Mouse (Mus musculus) CH12.LX (cell line): Measurements from ENCODE around the gene Rho. TPM values are rescaled to one million over a fixed set of nuclear protein-coding genes. Genes with fewer than 3 reads are reported as not detected.

ENCODE experiments used
- DNase-seq: peaks from one replicate; pipeline ENCODE4 v3.0.0-alpha.2; 2013; ENCODE audit errors: extremely low read depth
- H3K27ac ChIP-seq: 2 replicates; pipeline ENCODE4 v1.5.1; 2012; ENCODE audit warnings: low read depth, mild to moderate bottlenecking, control low read depth, moderate library complexity; ENCODE audit not compliant: insufficient read depth
- H3K27me3 ChIP-seq: replicated peaks from 2 replicates; pipeline ENCODE3; 2012; ENCODE audit warnings: inconsistent platforms
- H3K36me3 ChIP-seq, 2 experiments: replicated peaks in 1 of 2; 2 replicates each; pipeline versions ENCODE3 to v1.6.1; 2012; ENCODE audit warnings: inconsistent platforms in 1 of 2, low read length in 1 of 2, mild to moderate bottlenecking in 1 of 2, mixed read lengths in 1 of 2, moderate library complexity in 1 of 2; ENCODE audit not compliant: control insufficient read depth in 1 of 2, insufficient read depth in 1 of 2
- H3K4me1 ChIP-seq, 2 experiments: 2 replicates each; pipeline ENCODE4 v1.6.1; 2012; ENCODE audit warnings: inconsistent platforms in 1 of 2, moderate library complexity in 1 of 2; ENCODE audit not compliant: insufficient read depth in 2 of 2, control insufficient read depth in 1 of 2
- H3K4me2 ChIP-seq: 2 replicates; pipeline ENCODE4 v1.6.1; 2012; ENCODE audit warnings: low read depth, mild to moderate bottlenecking, control low read depth; ENCODE audit not compliant: poor library complexity, insufficient read depth, severe bottlenecking
- H3K4me3 ChIP-seq, 3 experiments: fragments of 150-350 bp in 1 of 3; sonication (generic) in 1 of 3; replicated peaks in 1 of 3; 2 replicates each; pipeline versions ENCODE3 to v1.5.1; 2011 to 2012; ENCODE audit warnings: low read depth in 2 of 3, low read length in 2 of 3, mild to moderate bottlenecking in 2 of 3, moderate library complexity in 2 of 3, control low read depth in 1 of 3, improper control_type of control experiment in 1 of 3, inconsistent platforms in 1 of 3, mixed read lengths in 1 of 3; ENCODE audit not compliant: poor library complexity in 1 of 3
- H3K79me2 ChIP-seq: replicated peaks from 2 replicates; pipeline ENCODE4 v1.6.1; 2012; ENCODE audit warnings: mild to moderate bottlenecking, moderate library complexity; ENCODE audit not compliant: control insufficient read depth, poor library complexity, insufficient read depth, severe bottlenecking; ENCODE audit errors: extremely low read depth
- H3K9ac ChIP-seq: 2 replicates; pipeline ENCODE4 v1.6.1; 2012; ENCODE audit warnings: low read depth, mild to moderate bottlenecking, control low read depth, moderate library complexity; ENCODE audit not compliant: insufficient read depth
- H3K9me3 ChIP-seq: replicated peaks from 2 replicates; pipeline ENCODE3; 2012; ENCODE audit warnings: low read length, inconsistent platforms, mixed read lengths
- BHLHE40 ChIP-seq: IDR thresholded peaks from 2 replicates; pipeline ENCODE4 v1.6.1; 2011; ENCODE audit warnings: mild to moderate bottlenecking, low read depth, low read length, improper control_type of control experiment
- CHD1 ChIP-seq: IDR thresholded peaks from 2 replicates; pipeline ENCODE4 v1.6.1; 2012; ENCODE audit warnings: low read depth, low read length, improper control_type of control experiment, inconsistent platforms
- E2F4 ChIP-seq: IDR thresholded peaks from 2 replicates; pipeline ENCODE4 v1.6.1; 2011; ENCODE audit warnings: low read depth, low read length, improper control_type of control experiment; ENCODE audit not compliant: insufficient replicate concordance
- ELF1 ChIP-seq: IDR thresholded peaks from 2 replicates; pipeline ENCODE4 v1.6.1; 2014; ENCODE audit warnings: low read depth, mild to moderate bottlenecking, inconsistent platforms, low read length, improper control_type of control experiment
- EP300 ChIP-seq: IDR thresholded peaks from 2 replicates; pipeline ENCODE4 v1.6.1; 2011; ENCODE audit warnings: low read length, improper control_type of control experiment
- ETS1 ChIP-seq: conservative IDR thresholded peaks from 2 replicates; pipeline ENCODE4 v1.6.1; 2012; ENCODE audit warnings: low read depth, mild to moderate bottlenecking, inconsistent platforms, low read length, improper control_type of control experiment, moderate library complexity
- GABPA ChIP-seq: IDR thresholded peaks from 2 replicates; pipeline ENCODE4 v1.6.1; 2012; ENCODE audit warnings: low read depth, low read length, improper control_type of control experiment, inconsistent platforms; ENCODE audit not compliant: insufficient replicate concordance
- IRF4 ChIP-seq: IDR thresholded peaks from 2 replicates; pipeline ENCODE4 v1.6.1; 2014; ENCODE audit warnings: low read depth, mild to moderate bottlenecking, inconsistent platforms, low read length, improper control_type of control experiment
- JUN ChIP-seq: IDR thresholded peaks from 2 replicates; pipeline ENCODE4 v1.6.1; 2011; ENCODE audit warnings: low read depth, mild to moderate bottlenecking, low read length, improper control_type of control experiment, moderate library complexity; ENCODE audit not compliant: insufficient read depth
- KAT2A ChIP-seq: IDR thresholded peaks from 2 replicates; pipeline ENCODE4 v1.6.1; 2012; ENCODE audit warnings: low read length, improper control_type of control experiment, inconsistent platforms; ENCODE audit not compliant: insufficient replicate concordance
- MAX ChIP-seq: IDR thresholded peaks from 2 replicates; pipeline ENCODE4 v1.6.1; 2011; ENCODE audit warnings: low read length, improper control_type of control experiment
- MEF2A ChIP-seq: IDR thresholded peaks from 2 replicates; pipeline ENCODE4 v1.6.1; 2014; ENCODE audit warnings: low read depth, mild to moderate bottlenecking, inconsistent platforms, low read length, improper control_type of control experiment, borderline replicate concordance
- MXI1 ChIP-seq: IDR thresholded peaks from 2 replicates; pipeline ENCODE4 v1.6.1; 2011; ENCODE audit warnings: mild to moderate bottlenecking, low read depth, low read length, improper control_type of control experiment
- MYC ChIP-seq: IDR thresholded peaks from 2 replicates; pipeline ENCODE4 v1.6.1; 2011; ENCODE audit warnings: low read depth, mild to moderate bottlenecking, improper control_type of control experiment, low read length
- NELFE ChIP-seq: IDR thresholded peaks from 2 replicates; pipeline ENCODE4 v1.6.1; 2011; ENCODE audit warnings: low read depth, low read length, improper control_type of control experiment
- NRF1 ChIP-seq: IDR thresholded peaks from 2 replicates; pipeline ENCODE4 v1.6.1; 2014; ENCODE audit warnings: low read depth, mild to moderate bottlenecking, inconsistent platforms, low read length, improper control_type of control experiment, moderate library complexity
- PAX5 ChIP-seq: IDR thresholded peaks from 2 replicates; pipeline ENCODE4 v1.6.1; 2012; ENCODE audit warnings: low read length, inconsistent platforms, mixed read lengths
- POLR2A ChIP-seq: IDR thresholded peaks from 2 replicates; pipeline ENCODE4 v1.6.1; 2011; ENCODE audit warnings: low read depth, mild to moderate bottlenecking, improper control_type of control experiment, low read length
- POLR2AphosphoS2 ChIP-seq: IDR thresholded peaks from 2 replicates; pipeline ENCODE4 v1.6.1; 2011; ENCODE audit warnings: low read depth, low read length, improper control_type of control experiment
- RAD21 ChIP-seq: IDR thresholded peaks from 2 replicates; pipeline ENCODE4 v1.6.1; 2011; ENCODE audit warnings: low read depth, mild to moderate bottlenecking, low read length, improper control_type of control experiment, moderate library complexity
- RCOR1 ChIP-seq: conservative IDR thresholded peaks from 2 replicates; pipeline ENCODE4 v1.6.1; 2012; ENCODE audit warnings: low read depth, mild to moderate bottlenecking, inconsistent platforms, low read length, improper control_type of control experiment
- SIN3A ChIP-seq: IDR thresholded peaks from 2 replicates; pipeline ENCODE4 v1.6.1; 2012; ENCODE audit warnings: low read length, improper control_type of control experiment, inconsistent platforms
- SMC3 ChIP-seq: IDR thresholded peaks from 2 replicates; pipeline ENCODE4 v1.6.1; 2011; ENCODE audit warnings: low read depth, low read length, improper control_type of control experiment
- TCF12 ChIP-seq: IDR thresholded peaks from 2 replicates; pipeline ENCODE4 v1.6.1; 2014; ENCODE audit warnings: low read depth, mild to moderate bottlenecking, inconsistent platforms, low read length, improper control_type of control experiment
- UBTF ChIP-seq: IDR thresholded peaks from 2 replicates; pipeline ENCODE4 v1.6.1; 2012; ENCODE audit warnings: low read depth, mild to moderate bottlenecking, inconsistent platforms, low read length, improper control_type of control experiment, moderate library complexity
- USF1 ChIP-seq: IDR thresholded peaks from 2 replicates; pipeline ENCODE4 v1.6.1; 2014; ENCODE audit warnings: low read depth, mild to moderate bottlenecking, inconsistent platforms, low read length, improper control_type of control experiment
- ZC3H11A ChIP-seq: IDR thresholded peaks from 2 replicates; pipeline ENCODE4 v1.6.1; 2012; ENCODE audit warnings: low read depth, mild to moderate bottlenecking, inconsistent platforms, low read length, improper control_type of control experiment
- ZMIZ1 ChIP-seq: IDR thresholded peaks from 2 replicates; pipeline ENCODE4 v1.6.1; 2012; ENCODE audit warnings: low read depth, mild to moderate bottlenecking, inconsistent platforms, low read length, improper control_type of control experiment
- ZNF384 ChIP-seq: IDR thresholded peaks from 2 replicates; pipeline ENCODE4 v1.6.1; 2012; ENCODE audit warnings: low read depth, low read length, improper control_type of control experiment, inconsistent platforms
- dilution Hi-C: fragments of 300-500 bp; cut with MboI; formaldehyde crosslinking; loops from 2 replicates; pipeline ENCODE4 v1.14.3; 2020; ENCODE audit warnings: low sequenced_read_pairs; ENCODE audit not compliant: extremely low pct_unique_long_range_greater_than_20kb, extremely low pct_ligation_motif_present
- in situ Hi-C: fragments of 300-500 bp; cut with MboI; formaldehyde crosslinking; loops from 3 replicates; pipeline ENCODE4 v1.14.3; 2019; ENCODE audit warnings: low sequenced_read_pairs, low pct_ligation_motif_present, low pct_unique_long_range_greater_than_20kb, mixed read lengths
- polyA plus RNA-seq: library from polyadenylated mRNA; unstranded; fragments of >175 nt; gene quantifications from 2 replicates; pipeline ENCODE4 v1.2.1, GENCODE M21; 2012; ENCODE audit warnings: low read depth; ENCODE audit not compliant: insufficient read length
- total RNA-seq, 2 experiments: library from RNA; depleted of rRNA; stranded (reverse); fragments of 300-350 nt in 1 of 2; fragments of >200 nt in 1 of 2; gene quantifications; 2 replicates each; pipeline ENCODE4 v1.2.3; 2012 to 2014

The Rho gene
- total and polyA plus RNA-seq, 3 experiments, result 0.04 TPM; not detected in 1

- TF ChIP-seq SIN3A, result peak; percentile 75; the same call in 1 of the 2 replicates
These were observed 57.5 kb downstream of the Rho start (continued) for GRCm38 (mm10) chr6:115989032-115989431.

GRCm38 (mm10) chr6:115989607-115990006 lies 58.1 kb downstream of the Rho start:
- H3K27me3 ChIP-seq, result peaks cover 11% of the 10 kb centered on the region
- peaks cover 39 to 90% of the 10 kb centered on the region in 2 experiments for H3K4me1 ChIP-seq
- H3K9ac ChIP-seq, result peak overlapping the region; percentile 41; the same call in 1 of the 2 replicates
- in situ Hi-C loops (no loop called here), dilution Hi-C loops (no loop called here)
- peaks cover 52% of the 10 kb centered on the region for H3K79me2 ChIP-seq
- TF ChIP-seq POLR2AphosphoS2 (no peak), CHD1 (peak; percentile 88), ZNF384 (peak; percentile 94), SIN3A (peak; percentile 79), JUN (0 out of 2 replicates have a peak, but pooled peaks have one; percentile 11), MAX (peak; percentile 82), MXI1 (peak; percentile 81), EP300 (peak; percentile 74; the same call in 1 of the 2 replicates), ZMIZ1 (no peak), SMC3 (no peak; the same call in 1 of the 2 replicates), ELF1 (peak; percentile 64), IRF4 (peak; percentile 59; the same call in 1 of the 2 replicates), BHLHE40 (peak; percentile 95), GABPA (no peak), USF1 (no peak), ETS1 (peak; percentile 97), ZC3H11A (no peak), RAD21 (no peak; the same call in 1 of the 2 replicates), PAX5 (no peak), UBTF (peak; percentile 61; the same call in 1 of the 2 replicates), MEF2A (peak; percentile 15; the same call in 1 of the 2 replicates), NRF1 (no peak; the same call in 1 of the 2 replicates), E2F4 (no peak), TCF12 (peak; percentile 98), NELFE (no peak), MYC (peak; percentile 91), POLR2A (peak; percentile 24; the same call in 1 of the 2 replicates), RCOR1 (peak; percentile 91), KAT2A (0 out of 2 replicates have a peak, but pooled peaks have one; percentile 12)
- H3K27ac ChIP-seq, result peak overlapping the region; percentile 97
- peak overlapping the region; percentile 71 for H3K4me2 ChIP-seq
- DNase-seq, result peak; percentile 90
- H3K4me3 ChIP-seq, result peak overlapping the region; percentile 12 to 88 (median 25)
- peaks cover 0 to 5% of the 10 kb centered on the region in 2 experiments for H3K36me3 ChIP-seq
- no peaks in the 10 kb centered on the region for H3K9me3 ChIP-seq
